Mouse (Mus musculus) small intestine, adult 2 months (tissue): ENCODE measurements around the gene BC051142. TPM values are rescaled to one million over a fixed set of nuclear protein-coding genes. Genes with fewer than 3 reads are reported as not detected.

Source experiments
- H3K27ac ChIP-seq: fragments of 200-500 bp; 2 replicates; pipeline ENCODE4 v1.5.1; 2012; ENCODE audit warnings: low read depth, low read length, control low read depth, inconsistent platforms; ENCODE audit not compliant: insufficient read depth
- H3K27me3 ChIP-seq: fragments of 200-500 bp; 2 replicates; pipeline ENCODE4 v1.6.1; 2012; ENCODE audit warnings: mild to moderate bottlenecking, moderate library complexity, low read length, inconsistent platforms; ENCODE audit not compliant: control insufficient read depth, insufficient read depth
- H3K36me3 ChIP-seq: fragments of 200-500 bp; 2 replicates; pipeline ENCODE4 v1.6.1; 2012; ENCODE audit warnings: mild to moderate bottlenecking, low read length, control low read depth, inconsistent platforms; ENCODE audit not compliant: control insufficient read depth, insufficient read depth
- H3K4me1 ChIP-seq: fragments of 200-500 bp; 2 replicates; pipeline ENCODE4 v1.6.1; 2012; ENCODE audit warnings: low read length, inconsistent platforms, mixed read lengths; ENCODE audit not compliant: control insufficient read depth, insufficient read depth, insufficient read length
- H3K4me3 ChIP-seq: fragments of 200-500 bp; 2 replicates; pipeline ENCODE4 v1.5.1; 2012; ENCODE audit warnings: low read depth, mild to moderate bottlenecking, control low read depth, inconsistent platforms, low read length, moderate library complexity
- CTCF ChIP-seq: fragments of 200-500 bp; IDR thresholded peaks from 2 replicates; pipeline ENCODE4 v1.5.1; 2012; ENCODE audit warnings: low read depth, mild to moderate bottlenecking, control low read depth, inconsistent platforms, low read length, moderate library complexity, mixed read lengths; ENCODE audit not compliant: insufficient replicate concordance, insufficient read length; ENCODE audit errors: extremely low read depth
- POLR2A ChIP-seq: fragments of 200-500 bp; IDR thresholded peaks from 2 replicates; pipeline ENCODE4 v1.6.1; 2012; ENCODE audit warnings: low read depth, mild to moderate bottlenecking, control low read depth, inconsistent platforms, low read length, moderate library complexity
- polyA plus RNA-seq: library from polyadenylated mRNA; depleted of rRNA; stranded (reverse); fragments of >200 nt; gene quantifications from 2 replicates; pipeline ENCODE4 v1.2.3, GENCODE M21; 2012; rRNA removed

Gene BC051142
- polyA plus RNA-seq, 1 experiment, result not detected

GRCm38 (mm10) chr17:34507591-34507990 is 109.0 kb downstream of the BC051142 start:
- H3K36me3 ChIP-seq, result peaks cover 47% of the 10 kb centered on the region
- no peak overlapping the region for H3K4me3 ChIP-seq
- H3K27ac ChIP-seq, result no peak overlapping the region
- no peaks in the 10 kb centered on the region for H3K4me1 ChIP-seq
- H3K27me3 ChIP-seq, result no peaks in the 10 kb centered on the region
- no peak for TF ChIP-seq POLR2A
- TF ChIP-seq CTCF, result no peak

Other genes with a start within 250 kb of the BC051142 start
- 39.0 and 281 TPM in 2 replicates for gene H2-DMb1, start 245.7 kb upstream of the BC051142 start, polyA plus RNA-seq
- 35.1 and 100 TPM in 2 replicates for gene Tap1, start 211.3 kb upstream of the BC051142 start, polyA plus RNA-seq
- 112 and 204 TPM in 2 replicates for gene Psmb9, start 211.1 kb upstream of the BC051142 start, polyA plus RNA-seq
- gene Psmb8, start 201.1 kb upstream of the BC051142 start, polyA plus RNA-seq, result 135 and 293 TPM in 2 replicates
- gene Tap2, start 195.3 kb upstream of the BC051142 start, polyA plus RNA-seq, result 30.4 and 66.1 TPM in 2 replicates
- gene H2-Ob, start 159.9 kb upstream of the BC051142 start, polyA plus RNA-seq, result 5.3 and 13.7 TPM in 2 replicates
- gene H2-Ab1, start 141.1 kb upstream of the BC051142 start, polyA plus RNA-seq, result 860 and 5,426 TPM in 2 replicates
- 155 and 792 TPM in 2 replicates for gene H2-Aa, start 111.0 kb upstream of the BC051142 start, polyA plus RNA-seq
- 91.6 and 398 TPM in 2 replicates for gene H2-Eb1, start 93.0 kb upstream of the BC051142 start, polyA plus RNA-seq
- gene H2-Eb2, start 73.2 kb upstream of the BC051142 start, polyA plus RNA-seq, result 0.44 and 1.2 TPM in 2 replicates
- 43.4 and 105 TPM in 2 replicates for gene Btnl2, start 44.0 kb upstream of the BC051142 start, polyA plus RNA-seq
- gene Btnl1, start 21.7 kb upstream of the BC051142 start, polyA plus RNA-seq, result 78.7 and 178 TPM in 2 replicates
- gene Btnl4, start 78.5 kb downstream of the BC051142 start, polyA plus RNA-seq, result 19.3 and 61.4 TPM in 2 replicates
- 33.4 and 104 TPM in 2 replicates for gene Btnl6, start 118.5 kb downstream of the BC051142 start, polyA plus RNA-seq
- 12.1 and 16.7 TPM in 2 replicates for gene Notch4, start 165.4 kb downstream of the BC051142 start, polyA plus RNA-seq
- gene Gpsm3, start 191.0 kb downstream of the BC051142 start, polyA plus RNA-seq, result 3.5 and 8.1 TPM in 2 replicates
- gene Pbx2, start 192.4 kb downstream of the BC051142 start, polyA plus RNA-seq, result 16.1 and 32.2 TPM in 2 replicates
- 0.90 and 1.7 TPM in 2 replicates for gene Ager, start 199.0 kb downstream of the BC051142 start, polyA plus RNA-seq
- gene Rnf5, start 204.9 kb downstream of the BC051142 start, polyA plus RNA-seq, result 66.7 and 147 TPM in 2 replicates
- gene Agpat1, start 205.4 kb downstream of the BC051142 start, polyA plus RNA-seq, result 210 and 330 TPM in 2 replicates
- 1.8 and 2.3 TPM in 2 replicates for gene Egfl8, start 217.2 kb downstream of the BC051142 start, polyA plus RNA-seq
- gene Ppt2, start 229.7 kb downstream of the BC051142 start, polyA plus RNA-seq, result 17.3 and 22.0 TPM in 2 replicates
- 5.5 and 8.0 TPM in 2 replicates for gene Prrt1, start 230.7 kb downstream of the BC051142 start, polyA plus RNA-seq
- gene Fkbpl, start 245.9 kb downstream of the BC051142 start, polyA plus RNA-seq, result 2.5 and 9.3 TPM in 2 replicates
- gene Atf6b, start 248.3 kb downstream of the BC051142 start, polyA plus RNA-seq, result 26.6 and 48.0 TPM in 2 replicates